Mouse (Mus musculus) yolk sac, embryonic 10.5 days (tissue): ENCODE data around the gene Slc43a1.
"Not testable (repeated sequence)": the region's sequence is repeated elsewhere in the genome, so short reads cannot be mapped to it uniquely, and the experiment has no call there.

Experiments used
- DNase-seq: peaks from one replicate; pipeline ENCODE4 v3.0.0-alpha.2; 2017; ENCODE audit warnings: low spot score

The Slc43a1 gene

DNA sequence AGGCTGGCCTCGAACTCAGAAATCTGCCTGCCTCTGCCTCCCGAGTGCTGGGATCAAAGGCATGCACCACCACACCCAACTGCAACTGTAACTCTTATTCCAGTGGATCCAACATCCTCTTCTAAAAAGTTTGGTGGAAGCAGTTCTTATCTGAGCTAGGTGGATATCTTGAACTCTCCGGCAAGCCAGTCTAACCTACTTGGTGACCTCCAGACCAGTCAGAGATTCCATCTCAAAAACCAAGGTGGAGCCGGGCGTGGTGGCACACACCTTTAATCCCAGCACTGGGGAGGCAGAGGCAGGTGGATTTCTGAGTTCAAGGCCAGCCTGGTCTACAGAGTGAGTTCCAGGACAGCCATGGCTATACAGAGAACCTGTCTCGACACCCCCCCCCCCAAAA, 58.0 kb downstream of the Slc43a1 start:
- not testable (repeated sequence) for DNase-seq

DNA sequence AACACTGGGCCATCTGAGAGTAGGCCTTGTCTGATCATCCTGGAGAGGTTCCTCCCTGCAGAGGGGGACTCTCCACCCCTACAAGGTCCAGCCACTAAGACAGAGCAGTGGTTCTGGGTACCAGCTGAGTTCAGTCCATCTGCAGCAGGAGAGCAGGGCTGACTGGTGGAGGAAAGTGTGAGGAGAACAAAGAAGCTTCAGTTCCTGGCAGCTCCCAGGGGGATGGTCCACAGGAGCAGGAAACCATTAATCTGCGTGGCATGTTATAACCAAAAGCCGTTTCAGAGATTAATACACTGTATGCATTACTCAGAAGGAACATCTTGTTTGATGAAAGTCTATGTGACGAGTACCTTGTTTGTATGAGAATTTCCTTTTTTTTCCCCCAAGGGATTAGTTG, 74.1 kb downstream of the Slc43a1 start:
- no peak for DNase-seq
